Mouse (Mus musculus) heart, embryonic 15.5 days (tissue): ENCODE data around the gene Spint2. TPM values are rescaled to one million over a fixed set of nuclear protein-coding genes. Genes with fewer than 3 reads are reported as not detected.

ENCODE experiments used
- ATAC-seq: fragments of 200-750 bp; cut with Nextera tagmentation; replicated peaks from 2 replicates; pipeline ENCODE4 v1.8.0; 2017; ENCODE audit warnings: low read depth, moderate TSS enrichment; ENCODE audit not compliant: insufficient number of reproducible peaks, insufficient read depth, low FRiP score
- H3K27ac ChIP-seq: fragments of 300-500 bp; sonication (generic); 2 replicates; pipeline ENCODE4 v1.5.1; 2015; ENCODE audit warnings: mild to moderate bottlenecking, inconsistent platforms
- H3K27me3 ChIP-seq: fragments of 300-500 bp; sonication (generic); 2 replicates; pipeline ENCODE4 v1.6.1; 2015; ENCODE audit warnings: inconsistent platforms
- H3K36me3 ChIP-seq: fragments of 300-500 bp; sonication (generic); 2 replicates; pipeline ENCODE4 v1.6.1; 2015; ENCODE audit warnings: mild to moderate bottlenecking, inconsistent platforms
- H3K4me1 ChIP-seq: fragments of 300-500 bp; sonication (generic); replicated peaks from 2 replicates; pipeline ENCODE4 v1.6.1; 2015; ENCODE audit warnings: inconsistent platforms
- H3K4me2 ChIP-seq: fragments of 300-500 bp; sonication (generic); 2 replicates; pipeline ENCODE4 v1.6.1; 2015; ENCODE audit warnings: inconsistent platforms, mild to moderate bottlenecking, moderate library complexity
- H3K4me3 ChIP-seq: fragments of 300-500 bp; sonication (generic); 2 replicates; pipeline ENCODE4 v1.5.1; 2015; ENCODE audit warnings: mild to moderate bottlenecking, inconsistent platforms
- H3K9ac ChIP-seq: fragments of 300-500 bp; sonication (generic); 2 replicates; pipeline ENCODE4 v1.6.1; 2015; ENCODE audit warnings: mild to moderate bottlenecking, inconsistent platforms
- H3K9me3 ChIP-seq: fragments of 300-500 bp; sonication (generic); replicated peaks from 2 replicates; pipeline ENCODE4 v1.6.1; 2016; ENCODE audit warnings: inconsistent platforms
- WGBS: fragments of 180-500 bp; shearing (Covaris S2); methylation state at CpG from one replicate; pipeline ENCODE4 v1.1.7; 2015; ENCODE audit warnings: mixed read lengths; 5-methylcytosine and 5-hydroxymethylcytosine counted together
- polyA plus RNA-seq: library from polyadenylated mRNA; unstranded; fragments of >200 nt; fragmentation: Nextera tagmentation; extraction: Ambion mirVana; gene quantifications from 2 replicates; pipeline ENCODE4 v1.2.1, GENCODE M21; 2015

Spint2 gene
- polyA plus RNA-seq, 1 experiment from 2014 or later: 77.9 TPM

DNA sequence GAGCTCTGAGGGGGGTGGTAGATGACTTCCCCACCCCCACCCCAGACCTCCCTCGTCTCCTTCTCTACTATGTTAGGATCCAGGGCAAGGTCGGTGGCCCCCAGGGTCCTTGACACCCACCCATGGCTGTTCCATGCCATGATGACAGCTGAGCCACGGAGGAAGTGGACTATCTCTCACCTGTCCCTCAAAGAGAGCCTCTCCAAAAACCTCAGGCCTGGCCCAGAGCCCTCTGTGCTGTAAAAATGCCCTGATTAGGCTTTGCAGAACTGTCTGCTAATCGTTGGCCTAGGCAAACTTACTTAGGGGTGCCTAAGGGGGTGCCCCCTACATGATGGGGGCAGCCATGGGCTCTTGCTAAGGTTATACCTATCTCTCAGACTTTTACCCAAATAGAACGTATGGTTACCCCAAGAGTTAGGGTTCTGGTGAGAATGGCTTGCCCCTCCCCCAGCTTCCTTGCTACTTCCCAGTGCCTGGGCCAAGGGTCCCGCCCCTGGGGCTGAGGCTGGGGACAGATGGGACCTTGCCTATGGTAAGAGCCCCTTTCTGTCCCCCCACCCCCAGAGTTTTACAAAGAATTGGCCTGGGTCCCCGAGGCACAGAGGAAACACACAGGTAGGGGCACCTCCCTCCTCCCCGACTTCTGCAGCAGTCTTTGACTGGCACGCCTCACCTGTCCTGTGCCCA is 32.0 kb upstream of the Spint2 start:
- no peak overlapping the region for H3K9ac ChIP-seq
- no peaks in the 10 kb centered on the region for H3K36me3 ChIP-seq
- no peak for ATAC-seq
- 56% methylated on average over 9 of the region's 9 CpGs for WGBS
- H3K27me3 ChIP-seq: peaks cover 64% of the 10 kb centered on the region
- no peak overlapping the region for H3K4me2 ChIP-seq
- no peak overlapping the region for H3K27ac ChIP-seq
- peaks cover 34% of the 10 kb centered on the region for H3K4me1 ChIP-seq
- H3K9me3 ChIP-seq: no peaks in the 10 kb centered on the region
- no peak overlapping the region for H3K4me3 ChIP-seq

DNA sequence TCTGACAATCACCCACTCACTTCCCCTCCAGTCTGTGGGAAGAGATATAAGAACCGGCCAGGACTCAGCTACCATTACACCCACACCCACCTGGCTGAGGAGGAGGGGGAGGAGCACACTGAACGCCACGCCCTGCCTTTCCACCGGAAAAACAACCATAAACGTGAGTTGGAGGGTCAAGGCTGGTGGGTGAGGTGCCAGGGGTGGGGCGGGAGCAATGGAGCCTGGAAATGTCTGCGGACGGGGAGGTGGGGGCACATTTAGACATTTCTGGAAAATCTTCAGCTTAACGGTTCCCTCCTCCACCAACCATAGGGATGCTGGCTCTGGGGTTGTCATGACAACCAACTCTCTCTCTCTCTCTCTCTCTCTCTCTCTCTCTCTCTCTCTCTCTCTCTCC is 31.3 kb upstream of the Spint2 start:
- Histone ChIP-seq H3K9ac (no peak overlapping the region), H3K36me3 (no peaks in the 10 kb centered on the region), H3K4me3 (no peak overlapping the region), H3K4me1 (peaks cover 30% of the 10 kb centered on the region), H3K4me2 (no peak overlapping the region), H3K27me3 (peaks cover 64% of the 10 kb centered on the region), H3K9me3 (no peaks in the 10 kb centered on the region), H3K27ac (no peak overlapping the region)
- ATAC-seq: no peak
- WGBS: 42% methylated on average over 9 of the region's 9 CpGs

DNA sequence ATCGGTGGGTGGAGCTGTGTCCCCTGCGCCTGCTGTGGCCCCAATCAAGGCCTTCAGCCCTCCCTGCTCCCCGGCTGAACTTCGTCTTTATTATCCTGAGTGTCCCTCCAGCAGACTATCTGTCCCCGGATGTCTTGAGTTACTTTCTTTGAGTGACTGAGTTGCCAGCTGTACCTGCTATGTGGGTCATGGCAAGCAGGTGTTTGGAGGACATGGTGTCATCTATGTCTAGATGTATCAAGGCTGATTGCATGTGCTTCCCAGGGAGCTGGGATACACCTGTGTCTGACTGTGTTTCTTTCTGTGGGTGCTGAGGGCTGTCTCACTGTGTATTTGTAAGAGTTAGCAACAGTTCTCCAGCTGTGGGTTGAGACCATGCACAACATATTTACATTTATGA is 28.0 kb upstream of the Spint2 start:
- H3K4me3 ChIP-seq: peak overlapping the region; percentile 51
- peak overlapping the region; percentile 54 for H3K9ac ChIP-seq
- H3K36me3 ChIP-seq: no peaks in the 10 kb centered on the region
- peaks cover 31% of the 10 kb centered on the region for H3K4me1 ChIP-seq
- no peak for ATAC-seq
- H3K27ac ChIP-seq: no peak overlapping the region
- WGBS: 5% methylated on average over 5 of the region's 5 CpGs
- H3K4me2 ChIP-seq: peak overlapping the region; percentile 90
- H3K9me3 ChIP-seq: no peaks in the 10 kb centered on the region
- H3K27me3 ChIP-seq: peaks cover 72% of the 10 kb centered on the region

DNA sequence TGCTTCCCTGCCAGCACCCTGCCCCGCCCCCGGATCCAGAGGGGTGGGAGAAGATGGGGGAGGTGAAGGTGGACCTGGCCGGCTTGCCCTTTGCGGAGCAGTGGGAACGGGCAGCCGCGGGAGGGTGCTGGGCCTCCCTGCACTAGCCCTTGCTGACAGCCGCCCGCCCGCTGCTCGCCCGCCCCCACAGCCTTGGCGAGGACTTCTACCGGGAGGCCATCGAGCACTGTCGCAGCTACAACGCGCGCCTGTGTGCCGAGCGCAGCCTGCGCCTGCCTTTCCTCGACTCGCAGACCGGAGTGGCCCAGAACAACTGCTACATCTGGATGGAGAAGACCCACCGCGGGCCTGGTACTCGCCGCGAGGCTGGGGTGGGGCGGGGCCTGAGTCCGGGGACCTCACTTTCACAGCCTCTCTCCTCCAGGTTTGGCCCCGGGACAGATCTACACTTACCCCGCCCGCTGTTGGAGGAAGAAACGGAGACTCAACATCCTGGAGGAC is 27.6 kb upstream of the Spint2 start:
- peaks cover 36% of the 10 kb centered on the region for H3K4me1 ChIP-seq
- peaks cover 74% of the 10 kb centered on the region for H3K27me3 ChIP-seq
- H3K9me3 ChIP-seq: no peaks in the 10 kb centered on the region
- H3K36me3 ChIP-seq: no peaks in the 10 kb centered on the region
- H3K27ac ChIP-seq: no peak overlapping the region
- peak overlapping the region; percentile 54 for H3K9ac ChIP-seq
- ATAC-seq: no peak
- under 1% methylated on average over 36 of the region's 36 CpGs for WGBS
- H3K4me3 ChIP-seq: peak overlapping the region; percentile 51
- H3K4me2 ChIP-seq: peak overlapping the region; percentile 90

DNA sequence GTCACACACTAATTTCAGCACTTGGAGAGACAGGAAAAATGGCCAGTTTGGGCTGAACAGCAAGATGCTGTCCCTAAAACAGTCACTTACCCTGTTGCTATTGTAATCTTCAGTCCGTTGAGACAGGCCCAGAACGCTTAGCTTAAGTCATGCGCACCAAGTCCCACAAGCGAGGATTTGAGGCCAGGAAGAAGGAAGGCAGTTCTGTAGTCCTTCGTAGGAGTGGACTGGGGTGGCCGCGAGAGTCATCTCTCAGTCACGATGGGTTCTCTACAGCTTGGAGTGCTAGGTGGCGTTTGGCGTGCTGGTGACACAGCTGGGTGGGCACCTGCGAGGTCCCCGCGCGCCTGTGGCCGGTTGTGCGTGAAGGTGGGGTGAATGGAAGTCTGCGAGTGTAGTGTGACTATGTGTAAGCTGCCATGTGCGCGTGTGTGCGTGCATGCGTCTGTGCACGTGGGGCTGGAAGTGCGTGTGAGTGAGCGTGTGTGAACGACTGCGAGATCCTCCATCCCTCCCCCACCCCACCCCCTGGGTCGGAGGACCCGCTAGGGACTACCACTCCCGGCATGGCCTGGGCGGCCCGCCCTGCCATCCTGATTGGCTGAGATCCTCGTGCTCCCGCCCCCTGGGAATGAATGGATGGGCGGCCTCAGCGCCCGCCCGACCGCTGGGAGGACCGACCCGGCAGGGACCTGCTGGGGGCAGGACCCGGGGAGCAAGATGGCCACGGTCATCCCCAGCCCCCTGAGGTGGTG is 25.8 kb upstream of the Spint2 start:
- H3K27me3 ChIP-seq: peaks cover 82% of the 10 kb centered on the region

DNA sequence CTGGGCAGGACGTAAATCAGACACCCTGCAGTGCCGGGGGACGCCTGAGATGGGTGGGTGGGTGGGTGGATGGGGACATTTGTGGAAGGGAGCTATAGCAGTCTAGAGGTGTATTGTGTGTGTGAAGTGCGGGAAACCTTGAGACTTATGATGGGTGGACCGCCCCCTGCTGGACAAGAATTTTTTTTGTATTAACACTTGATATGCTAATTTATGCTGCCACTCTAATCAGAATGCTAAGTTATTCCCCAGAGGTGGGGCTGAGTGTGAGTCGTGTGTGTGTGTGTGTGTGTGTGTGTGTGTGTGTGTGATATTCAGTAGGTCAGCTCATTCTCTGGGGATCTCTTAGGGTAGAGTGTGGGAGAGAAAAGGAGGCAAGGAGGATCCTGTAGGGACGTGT is 24.9 kb upstream of the Spint2 start:
- Histone ChIP-seq H3K27me3 (peaks cover 89% of the 10 kb centered on the region), H3K36me3 (no peaks in the 10 kb centered on the region), H3K4me2 (no peak overlapping the region), H3K4me3 (no peak overlapping the region), H3K9ac (no peak overlapping the region), H3K27ac (no peak overlapping the region), H3K9me3 (no peaks in the 10 kb centered on the region), H3K4me1 (peaks cover 44% of the 10 kb centered on the region)
- 33% methylated on average over 7 of the region's 7 CpGs for WGBS
- no peak for ATAC-seq

More for the DNA sequence above, 25.8 kb upstream of the Spint2 start:
- ATAC-seq: peak; percentile 78
- peak overlapping the region; percentile 56 for H3K9ac ChIP-seq
- H3K4me2 ChIP-seq: peak overlapping the region; percentile 97
- H3K4me3 ChIP-seq: peak overlapping the region; percentile 71
- H3K36me3 ChIP-seq: no peaks in the 10 kb centered on the region
- WGBS: 2% methylated on average over 42 of the region's 42 CpGs
- no peaks in the 10 kb centered on the region for H3K9me3 ChIP-seq
- H3K27ac ChIP-seq: no peak overlapping the region
- peaks cover 44% of the 10 kb centered on the region for H3K4me1 ChIP-seq

DNA sequence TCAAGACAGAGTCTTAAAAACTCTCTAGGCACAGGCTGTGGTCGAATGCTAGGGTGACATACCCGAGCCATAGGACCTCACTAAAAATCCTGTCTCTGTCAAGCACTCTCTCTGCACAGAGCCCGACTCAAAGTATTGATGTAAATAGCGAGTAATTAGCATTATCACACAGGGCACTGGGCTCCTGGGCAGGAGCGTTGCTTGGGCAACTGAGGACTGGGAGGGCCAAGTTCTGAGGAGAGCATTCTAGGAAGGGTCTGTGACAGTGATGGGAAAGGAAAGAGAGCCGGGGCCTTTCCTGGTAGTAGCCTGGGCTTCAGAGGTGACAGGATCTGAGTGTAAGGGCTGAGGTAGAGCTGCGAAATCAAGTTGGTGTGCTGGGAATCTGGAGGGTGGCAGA is 24.4 kb upstream of the Spint2 start:
- Histone ChIP-seq H3K4me3 (no peak overlapping the region), H3K4me1 (peaks cover 44% of the 10 kb centered on the region), H3K4me2 (no peak overlapping the region), H3K36me3 (no peaks in the 10 kb centered on the region), H3K27me3 (peaks cover 85% of the 10 kb centered on the region), H3K9me3 (no peaks in the 10 kb centered on the region), H3K27ac (no peak overlapping the region), H3K9ac (no peak overlapping the region)
- ATAC-seq: no peak
- 53% methylated on average over 7 of the region's 7 CpGs for WGBS

DNA sequence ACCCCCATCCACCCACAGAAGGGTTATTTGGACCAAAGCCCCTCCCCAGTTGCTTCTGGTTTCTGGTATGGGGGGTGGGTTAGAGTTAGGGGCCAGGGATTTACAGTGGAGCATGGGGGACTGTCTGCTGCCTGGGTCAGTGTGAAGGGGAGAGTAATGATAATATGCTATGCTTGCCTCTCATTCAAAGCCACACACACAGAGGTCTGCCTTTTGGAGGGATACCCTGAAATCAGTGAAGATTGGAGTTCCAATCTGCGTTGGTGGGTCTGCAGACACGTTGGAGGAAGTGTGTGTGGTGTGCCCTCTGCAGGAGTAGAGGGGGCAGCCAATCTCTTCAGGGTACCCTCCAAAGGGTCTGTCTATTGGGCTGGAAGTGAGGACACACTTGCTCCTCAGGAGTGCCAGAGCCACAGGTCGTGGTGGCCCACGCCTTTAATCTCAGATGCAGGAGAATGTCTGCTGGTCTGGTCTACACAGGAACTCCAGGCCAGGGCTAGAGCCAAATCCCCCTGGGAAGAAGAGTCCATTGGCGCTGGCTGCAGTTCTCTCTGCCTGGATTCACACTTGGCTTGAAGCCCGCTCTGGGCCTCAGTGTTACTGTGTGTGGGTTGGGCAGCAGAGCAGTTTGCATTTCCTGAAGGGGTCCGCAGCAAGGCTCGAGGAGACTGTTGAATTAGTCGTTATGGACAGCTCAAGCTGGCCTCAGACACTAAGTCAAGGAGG is 23.7 kb upstream of the Spint2 start:
- Histone ChIP-seq H3K9ac (peak overlapping the region; percentile 28), H3K4me3 (peak overlapping the region; percentile 61), H3K36me3 (no peaks in the 10 kb centered on the region), H3K9me3 (no peaks in the 10 kb centered on the region), H3K4me2 (peak overlapping the region; percentile 97), H3K27ac (no peak overlapping the region), H3K27me3 (peaks cover 80% of the 10 kb centered on the region), H3K4me1 (peaks cover 44% of the 10 kb centered on the region)
- 26% methylated on average over 9 of the region's 9 CpGs for WGBS
- no peak for ATAC-seq

DNA sequence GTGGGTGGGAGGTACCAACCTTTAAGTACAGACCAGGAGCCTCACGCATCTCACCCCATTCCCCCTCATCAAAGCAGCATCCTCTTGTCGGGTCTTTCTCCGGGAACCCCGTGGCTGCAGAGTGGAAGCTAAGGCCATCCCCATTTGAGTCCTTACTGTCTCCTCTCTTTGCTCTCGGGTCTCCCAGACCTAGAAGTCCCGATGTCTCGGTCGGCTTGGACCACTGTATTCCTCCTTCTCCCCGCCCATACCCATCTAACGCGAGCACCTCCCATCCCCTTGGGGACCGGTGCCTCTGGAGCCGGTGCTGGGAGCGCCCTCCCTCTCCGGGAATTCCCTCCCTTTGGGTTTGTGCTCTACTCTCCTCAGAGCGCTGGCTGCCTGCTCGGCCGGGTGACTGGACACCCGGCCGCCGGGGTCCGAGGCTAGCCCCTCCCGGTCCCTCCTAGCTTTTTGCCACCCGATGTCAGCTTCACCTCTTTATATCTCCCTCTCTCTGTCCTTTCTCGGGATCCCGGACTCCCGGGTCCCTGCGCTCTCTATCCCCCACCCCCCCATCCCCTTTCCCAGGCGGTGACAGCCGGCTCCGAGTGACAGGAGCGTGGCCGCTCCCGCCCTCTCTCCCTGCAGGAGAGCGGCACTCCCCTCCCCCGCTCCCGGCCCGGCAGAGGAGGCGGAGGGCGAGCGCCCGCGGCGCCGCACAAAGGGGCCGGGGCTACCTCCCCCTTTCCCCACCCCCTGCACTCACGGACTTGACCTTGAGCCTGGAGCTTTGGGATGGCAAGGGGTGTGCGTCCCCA is 23.0 kb upstream of the Spint2 start:
- Histone ChIP-seq H3K27ac (no peak overlapping the region), H3K9ac (peak overlapping the region; percentile 28), H3K9me3 (no peaks in the 10 kb centered on the region), H3K4me3 (peak overlapping the region; percentile 61), H3K36me3 (no peaks in the 10 kb centered on the region), H3K27me3 (peaks cover 77% of the 10 kb centered on the region), H3K4me1 (peaks cover 43% of the 10 kb centered on the region), H3K4me2 (peak overlapping the region; percentile 97)
- under 1% methylated on average over 44 of the region's 48 CpGs for WGBS
- ATAC-seq: no peak

DNA sequence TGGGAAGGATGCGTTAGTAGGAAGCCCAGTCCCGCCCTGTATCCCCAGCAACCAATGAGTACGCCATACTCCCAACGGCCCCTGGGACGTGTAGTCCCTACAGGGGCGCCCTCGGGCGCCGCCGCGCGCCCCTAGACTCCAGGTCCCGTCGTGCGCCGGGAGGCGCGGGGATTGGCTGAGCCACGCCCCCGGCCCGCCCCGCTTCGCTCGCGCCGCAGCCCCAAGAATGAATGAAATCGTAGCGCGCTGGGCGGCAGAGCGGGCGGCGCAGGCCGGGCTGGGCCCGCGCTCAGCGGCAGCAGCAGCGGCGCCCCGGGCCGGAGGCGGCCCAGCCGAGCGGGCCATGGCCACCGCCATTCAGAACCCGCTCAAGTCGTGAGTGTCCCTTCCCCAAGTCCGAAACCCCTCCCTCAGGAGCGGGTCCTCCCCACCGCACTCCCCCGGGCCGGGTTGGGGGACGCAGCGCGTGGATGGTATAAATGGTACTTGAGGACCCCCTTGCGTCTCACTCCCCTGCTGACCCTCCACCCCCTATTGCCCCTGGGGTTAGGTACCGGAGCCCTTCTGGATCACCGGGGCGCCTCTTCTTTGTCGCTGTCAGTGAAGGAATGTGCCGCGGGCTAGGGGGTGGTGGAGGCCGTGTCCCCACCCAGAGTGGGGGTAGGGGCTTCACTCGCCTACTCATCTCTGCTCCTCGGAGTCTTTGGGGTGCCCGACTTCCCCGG is 22.2 kb upstream of the Spint2 start, which contains the start of gene Dpf1:
Gene Dpf1, plus strand, starts transcription at position 214 of the 725 bp plus-strand sequence.
- under 1% methylated on average over 67 of the region's 67 CpGs for WGBS
- H3K36me3 ChIP-seq: no peaks in the 10 kb centered on the region
- H3K4me2 ChIP-seq: peak within 1 kb of the TSS; percentile 97
- H3K4me1 ChIP-seq: peaks cover 35% of the 10 kb centered on the region
- H3K9ac ChIP-seq: peak within 1 kb of the TSS; percentile 43
- H3K27me3 ChIP-seq: peaks cover 72% of the 10 kb centered on the region
- H3K4me3 ChIP-seq: peak within 1 kb of the TSS; percentile 61
- ATAC-seq: peak; percentile 80
- no peaks in the 10 kb centered on the region for H3K9me3 ChIP-seq
- no peak within 1 kb of the TSS for H3K27ac ChIP-seq
